In genomic region chr2:43793105-43793504, GRCm38 (mm10) we compare ENCODE assay signal across 14 mouse cellular contexts.
"Had no signal": no experiment of that assay in that cellular context is flagged by ENCODE, and none has a peak within 500 bp of the region (broad histone marks: within the 10 kb centered on the region; RNA-seq: fewer than 3 reads in every experiment).

No protein-coding gene starts in this region.

- ATAC-seq: midbrain, embryonic 16.5 days had no signal

- H3K27me3 ChIP-seq: lung, embryonic 15.5 days; midbrain, embryonic 12.5 days had no signal

- H3K4me1 ChIP-seq: limb, embryonic 12.5 days had no signal

- H3K4me2 ChIP-seq: limb, embryonic 12.5 days; lung, embryonic 15.5 days; midbrain, embryonic 12.5 days; neural tube, embryonic 13.5 days had no signal

- H3K9ac ChIP-seq: limb, embryonic 12.5 days; lung, embryonic 15.5 days; midbrain, embryonic 12.5 days; neural tube, embryonic 13.5 days had no signal

- DNase-seq: kidney, adult 11 months; kidney, postnatal 10 days; kidney, postnatal 4 days; lung, postnatal 36 days; right cerebral cortex, postnatal 14 days; thymus, postnatal 4 days had no signal

- H3K27ac ChIP-seq: layer of hippocampus, adult 2 months; left cerebral cortex, adult 2 months; limb, embryonic 12.5 days; lung, embryonic 15.5 days; midbrain, embryonic 12.5 days; neural tube, embryonic 13.5 days; stomach, postnatal 0 days had no signal

- H3K4me3 ChIP-seq: layer of hippocampus, adult 2 months; left cerebral cortex, adult 2 months; limb, embryonic 12.5 days; lung, embryonic 15.5 days; midbrain, embryonic 12.5 days; neural tube, embryonic 13.5 days had no signal

- H3K36me3 ChIP-seq: limb, embryonic 12.5 days; lung, embryonic 15.5 days; midbrain, embryonic 12.5 days; neural tube, embryonic 13.5 days had no signal

- H3K9me3 ChIP-seq: limb, embryonic 12.5 days; lung, embryonic 15.5 days; midbrain, embryonic 12.5 days; neural tube, embryonic 13.5 days had no signal
